Mouse (Mus musculus): ENCODE data around the gene Timp1.

The Timp1 gene

GRCm38 (mm10) chrX:20869962-20870513 lies at the start of gene Timp1:
TSS of gene Timp1 (plus strand) at chrX:20870166.
- no peak for DNase-seq

- no peak for DNase-seq
Measured at GRCm38 (mm10) chrX:20828934-20829333, 41.0 kb upstream of the Timp1 start.

- DNase-seq = no peak
Measured at GRCm38 (mm10) chrX:20847232-20847631, 22.7 kb upstream of the Timp1 start.

GRCm38 (mm10) chrX:20847816-20848215 lies 22.1 kb upstream of the Timp1 start:
- DNase-seq = no peak

GRCm38 (mm10) chrX:20848256-20848984 lies 21.5 kb upstream of the Timp1 start:
- peak; percentile 71 to 81 for DNase-seq

DNA sequence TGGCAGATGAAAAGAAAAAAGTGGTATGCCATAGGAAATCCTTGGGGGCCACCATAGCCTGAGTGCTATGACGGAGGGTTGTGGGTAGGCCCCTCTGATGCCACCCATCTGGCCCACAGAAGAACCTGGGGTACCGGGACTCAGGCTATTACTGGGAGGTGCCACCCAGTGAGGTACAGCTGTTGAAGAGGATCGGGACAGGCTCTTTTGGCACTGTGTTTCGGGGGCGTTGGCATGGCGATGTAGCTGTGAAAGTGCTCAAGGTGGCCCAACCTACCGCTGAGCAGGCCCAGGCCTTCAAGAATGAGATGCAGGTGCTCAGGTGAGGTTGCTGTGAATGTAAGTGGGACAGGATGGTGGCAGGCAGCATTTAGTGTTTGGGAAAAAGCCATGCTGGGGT lies 16.2 kb upstream of the Timp1 start:
- no peak for DNase-seq

- DNase-seq = no peak
Measured at GRCm38 (mm10) chrX:20861453-20862104, 8.4 kb upstream of the Timp1 start.

GRCm38 (mm10) chrX:20862105-20863065 lies 7.6 kb upstream of the Timp1 start:
- DNase-seq = no peak

DNA sequence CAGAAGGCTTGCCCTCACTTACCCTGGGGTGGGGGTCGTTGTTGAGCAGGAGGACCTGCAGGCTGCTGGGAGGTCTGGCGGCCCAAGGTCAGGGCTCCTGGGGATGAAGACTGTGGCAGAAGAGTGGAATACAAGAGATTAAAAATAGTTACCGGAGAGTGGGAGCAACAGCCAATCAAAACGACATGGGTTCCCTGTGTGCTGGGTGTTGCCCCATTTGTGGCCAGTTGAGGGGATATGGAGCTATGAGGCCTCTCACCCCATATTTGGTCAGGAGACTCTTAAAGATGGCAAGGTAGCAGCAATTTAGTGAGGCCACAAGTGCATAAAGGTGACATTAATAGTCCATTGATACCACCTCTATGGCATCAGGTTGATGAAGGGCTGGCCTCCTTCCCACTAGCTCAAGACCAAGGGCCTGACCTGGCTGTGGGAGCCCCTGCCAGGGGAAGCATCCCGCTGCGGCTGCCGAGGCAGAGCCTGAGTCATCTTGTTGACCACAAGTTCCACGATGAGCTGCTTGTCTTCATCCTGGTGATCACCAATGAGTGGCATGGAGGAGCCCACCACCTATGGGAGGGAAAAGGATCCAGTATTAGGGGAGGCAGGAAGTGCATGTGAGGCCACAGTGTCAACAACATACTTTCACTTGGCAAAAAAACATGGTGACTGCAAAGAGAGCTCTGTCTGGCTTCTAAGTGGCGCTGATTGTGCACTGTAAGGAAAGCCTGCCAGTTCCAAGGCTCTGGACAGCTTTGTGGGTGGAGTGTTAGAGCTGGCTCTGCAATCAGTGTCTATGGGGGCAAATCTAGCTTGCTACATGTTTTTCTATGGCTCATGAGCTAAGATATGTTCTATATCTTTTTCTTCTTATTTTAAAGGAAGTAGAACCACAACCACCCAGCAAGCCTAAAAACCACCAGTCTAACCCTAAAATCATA lies 6.5 kb upstream of the Timp1 start:
- no peak for DNase-seq

DNA sequence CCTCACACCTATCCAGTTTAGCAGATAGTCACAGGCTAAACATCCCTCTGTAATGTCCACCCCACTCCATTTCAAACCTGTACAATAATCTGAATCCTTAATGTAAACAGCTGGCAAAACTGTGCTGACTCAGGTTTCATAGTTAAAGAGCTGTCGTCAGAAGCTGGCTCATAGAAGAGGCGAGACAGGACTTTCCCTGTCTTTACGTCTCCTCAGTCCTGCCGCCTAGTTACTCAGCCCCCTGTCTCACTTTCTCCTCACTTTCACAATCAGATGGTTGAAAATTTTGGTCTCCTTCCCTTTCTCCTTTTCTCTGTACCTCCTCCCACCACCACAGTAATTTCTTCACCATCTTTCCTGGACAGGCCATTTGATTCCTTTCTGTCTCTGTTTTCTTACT lies 1.9 kb upstream of the Timp1 start:
- no peak for DNase-seq

DNA sequence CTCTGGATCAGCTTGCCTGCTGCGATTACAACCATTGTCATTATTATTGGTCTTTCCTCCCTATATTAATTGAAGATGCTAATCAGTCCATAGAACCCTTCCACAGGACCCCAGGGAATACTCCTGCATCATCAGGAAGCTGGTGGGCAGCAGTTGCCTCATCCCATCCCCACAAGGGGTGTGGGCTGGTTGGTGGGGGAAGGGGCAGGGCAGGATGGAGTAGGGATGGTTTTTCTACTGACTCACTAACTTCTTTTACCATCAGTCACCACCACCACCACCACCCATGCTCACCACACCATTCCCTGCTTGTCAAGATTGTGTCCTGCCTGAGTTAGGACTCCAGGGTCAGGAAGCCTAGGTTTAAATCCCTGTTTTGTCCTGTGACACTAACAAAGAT lies 763 bp upstream of the Timp1 start:
- DNase-seq = no peak

- DNase-seq = no peak
Measured at GRCm38 (mm10) chrX:20872928-20873500, 3.0 kb downstream of the Timp1 start.

GRCm38 (mm10) chrX:20875241-20875640 lies 5.3 kb downstream of the Timp1 start:
- no peak for DNase-seq

- no peak for DNase-seq
Measured at GRCm38 (mm10) chrX:20910074-20910473, 40.1 kb downstream of the Timp1 start.

GRCm38 (mm10) chrX:20913726-20914125 lies 43.8 kb downstream of the Timp1 start:
- DNase-seq = no peak

GRCm38 (mm10) chrX:20915075-20915474 lies 45.1 kb downstream of the Timp1 start:
- DNase-seq = no peak

GRCm38 (mm10) chrX:20920249-20920843 lies 50.4 kb downstream of the Timp1 start:
- no peak for DNase-seq

GRCm38 (mm10) chrX:20920844-20921364 lies 50.9 kb downstream of the Timp1 start, which contains the start of gene Syn1:
TSS of gene Syn1 (minus strand) at chrX:20921004.
- DNase-seq = peak; percentile 54 to 63

GRCm38 (mm10) chrX:20921366-20921765 lies 51.4 kb downstream of the Timp1 start:
- no peak for DNase-seq

GRCm38 (mm10) chrX:20923506-20923905 lies 53.5 kb downstream of the Timp1 start:
- DNase-seq = no peak

All from spleen, adult 18-20 months (tissue).